Mouse (Mus musculus) CD4-positive, CD25-positive, alpha-beta regulatory T cell, adult 9 weeks (primary cell): ENCODE results near the gene Apool. TPM values are rescaled to one million over a fixed set of nuclear protein-coding genes. Genes with fewer than 3 reads are reported as not detected.

Experiments
- polyA plus RNA-seq: library from polyadenylated mRNA; unstranded; fragments of 100-300 nt; shearing (Covaris generic); gene quantifications from one replicate; pipeline ENCODE4 v1.2.1, GENCODE M21; 2017

Apool gene
- polyA plus RNA-seq: 35.1 TPM

DNA sequence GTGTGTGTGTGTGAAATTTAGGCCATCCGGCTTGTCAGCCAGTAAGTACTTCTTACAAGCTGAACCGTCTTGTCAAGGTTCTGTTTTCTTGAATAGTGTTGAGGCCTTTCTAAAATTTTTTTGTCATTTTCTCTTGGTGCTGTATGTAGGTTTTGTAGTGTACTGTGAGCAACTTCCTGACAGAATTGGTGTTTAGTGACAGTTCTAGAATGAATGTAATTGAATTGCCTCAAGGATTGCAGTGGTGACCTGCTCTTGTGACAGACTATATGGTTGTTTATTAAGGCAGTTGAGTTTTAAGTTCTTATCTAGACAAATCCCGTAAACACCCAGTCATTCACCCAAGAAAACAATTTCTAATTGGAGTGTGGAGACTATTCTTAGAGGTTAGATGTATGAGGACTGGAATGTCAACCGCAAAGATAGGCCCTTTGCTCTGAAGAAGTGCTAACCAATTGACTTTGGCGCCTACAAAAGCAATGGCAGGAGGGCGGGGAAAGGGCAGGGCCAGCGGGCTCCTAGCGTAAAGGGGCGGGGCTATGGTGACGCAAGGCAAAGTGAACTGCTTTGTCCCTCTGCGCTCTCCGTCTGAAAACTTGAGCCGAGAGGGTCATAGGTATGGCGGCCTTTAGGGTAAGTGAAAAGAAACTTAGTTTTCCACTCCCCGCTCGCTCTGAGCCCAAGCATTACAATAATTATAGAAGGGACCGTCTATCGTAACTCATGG is at the start of gene Apool:
TSS of gene Apool (plus strand) at position 531 of the 727 bp plus-strand sequence.

DNA sequence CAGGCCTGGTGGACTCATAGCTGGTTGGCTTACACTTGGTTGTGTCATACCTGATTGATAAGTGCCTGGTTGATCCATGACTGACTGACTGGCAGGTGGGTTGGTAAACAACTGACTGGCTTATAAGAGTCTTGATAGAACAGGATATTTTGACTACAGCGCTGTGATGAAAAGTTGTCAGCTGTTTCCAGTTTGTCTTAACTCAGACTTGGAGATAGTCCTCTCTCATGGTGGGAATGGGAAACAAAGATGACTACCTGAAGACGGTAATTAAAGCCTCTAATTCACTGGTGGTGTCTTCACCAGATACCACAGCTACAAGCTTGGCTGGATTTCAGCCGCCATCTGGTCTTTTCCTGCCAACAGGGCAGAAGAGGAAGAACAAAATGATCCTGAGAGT is 95.5 kb downstream of the Apool start, which contains the start of gene Satl1:
TSS of gene Satl1 (minus strand) at position 101 of the 400 bp plus-strand sequence.

Other genes with a start within 250 kb of the Apool start
- gene 4933403O08Rik, start 72.3 kb upstream of the Apool start, polyA plus RNA-seq: not detected
- gene Satl1, start 95.4 kb downstream of the Apool start, polyA plus RNA-seq: not detected
- gene 2010106E10Rik, start 183.9 kb downstream of the Apool start, polyA plus RNA-seq: not detected